Mouse (Mus musculus) limb, embryonic 10.5 days (tissue): ENCODE data around the gene Smim17. TPM values are rescaled to one million over a fixed set of nuclear protein-coding genes. Genes with fewer than 3 reads are reported as not detected.
"Not testable (repeated sequence)": the region's sequence is repeated elsewhere in the genome, so short reads cannot be mapped to it uniquely, and the experiment has no call there.

Experiments used
- DNase-seq: peaks from one replicate; pipeline ENCODE4 v3.0.0-alpha.2; 2017; ENCODE audit warnings: low spot score
- H3K27ac ChIP-seq: fragments of 300-500 bp; sonication (generic); 2 replicates; pipeline ENCODE4 v1.5.1; 2016; ENCODE audit warnings: mild to moderate bottlenecking
- H3K27me3 ChIP-seq: fragments of 300-500 bp; sonication (generic); 2 replicates; pipeline ENCODE4 v1.6.1; 2016; ENCODE audit warnings: low read depth, mild to moderate bottlenecking; ENCODE audit not compliant: poor library complexity, severe bottlenecking
- H3K36me3 ChIP-seq: fragments of 300-500 bp; sonication (generic); 2 replicates; pipeline ENCODE4 v1.6.1; 2016; ENCODE audit warnings: mild to moderate bottlenecking, moderate library complexity
- H3K4me1 ChIP-seq: fragments of 300-500 bp; sonication (generic); 2 replicates; pipeline ENCODE4 v1.6.1; 2016
- H3K4me3 ChIP-seq: fragments of 300-500 bp; sonication (generic); 2 replicates; pipeline ENCODE4 v1.5.1; 2016; ENCODE audit warnings: mild to moderate bottlenecking, moderate library complexity
- H3K9me3 ChIP-seq: fragments of 300-500 bp; sonication (generic); replicated peaks from 2 replicates; pipeline ENCODE4 v1.6.1; 2016; ENCODE audit warnings: mild to moderate bottlenecking
- WGBS: fragments of 180-500 bp; shearing (Covaris S2); methylation state at CpG from one replicate; pipeline ENCODE4 v1.1.7; 2016; 5-methylcytosine and 5-hydroxymethylcytosine counted together
- polyA plus RNA-seq: library from polyadenylated mRNA; unstranded; fragments of >200 nt; fragmentation: Nextera tagmentation; extraction: Ambion mirVana; gene quantifications from 2 replicates; pipeline ENCODE4 v1.2.1, GENCODE M21; 2016

Gene Smim17
- polyA plus RNA-seq, result 0.09 and 0.34 TPM in 2 replicates

DNA sequence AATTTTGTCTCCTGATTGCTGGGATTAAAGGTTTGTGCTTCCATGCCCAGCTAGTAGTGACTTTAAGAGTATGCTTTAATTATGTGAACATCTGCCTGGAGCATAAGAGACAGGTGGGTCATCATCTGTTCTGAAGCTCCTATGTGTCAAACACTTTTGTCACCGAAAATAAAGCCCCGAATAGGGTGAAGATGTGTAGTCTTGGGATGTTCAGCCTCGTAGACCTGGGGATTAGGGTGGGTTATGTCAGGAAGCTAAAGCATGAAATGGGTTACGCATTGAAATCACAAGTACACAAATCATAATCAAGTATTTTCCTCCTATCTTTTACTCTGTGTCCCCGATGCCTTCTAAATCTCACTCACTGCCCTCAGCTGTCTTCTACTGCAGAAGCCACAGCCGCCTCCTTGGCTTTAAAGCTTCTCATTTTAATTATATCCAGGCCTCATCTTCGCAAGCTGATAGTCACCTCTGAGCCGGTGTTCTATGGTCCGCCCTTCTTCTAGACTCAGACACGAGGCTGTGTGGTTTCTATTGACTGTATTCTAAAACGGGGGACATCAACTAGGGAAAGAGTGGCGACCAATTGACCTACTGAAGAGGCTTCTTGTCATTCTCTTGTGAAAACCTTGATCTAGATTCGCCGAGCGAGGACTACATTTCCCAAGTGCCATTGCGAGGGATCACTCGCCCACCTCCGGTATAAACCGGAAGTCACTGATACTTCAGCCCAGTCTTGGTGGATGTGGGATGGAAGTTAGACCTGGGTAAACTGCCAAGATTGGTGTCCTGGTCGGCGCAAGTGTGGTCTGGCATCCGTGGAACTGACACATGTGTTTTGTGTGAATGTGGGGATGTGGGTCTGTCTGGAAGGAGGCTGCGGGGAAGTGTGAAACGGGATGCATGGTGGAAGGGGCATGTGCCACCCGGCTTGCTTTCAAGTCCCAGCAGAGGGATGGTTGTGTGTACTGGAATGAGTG lies at the start of gene Smim17:
Gene Smim17 (plus strand): TSS at position 720 of the 980 bp plus-strand sequence.
- peak within 1 kb of the TSS; percentile 60 for H3K4me3 ChIP-seq
- 0 out of 2 replicates have a peak, but pooled peaks cover 4% of the 10 kb centered on the region for H3K4me1 ChIP-seq
- no peaks in the 10 kb centered on the region for H3K9me3 ChIP-seq
- DNase-seq, result peak; percentile 54
- 0 out of 2 replicates have a peak within 1 kb of the TSS, but pooled peaks have one; percentile 28 for H3K27ac ChIP-seq
- no peaks in the 10 kb centered on the region for H3K27me3 ChIP-seq
- WGBS, result 25% methylated on average over 25 of the region's 25 CpGs
- peaks cover 24% of the 10 kb centered on the region for H3K36me3 ChIP-seq

DNA sequence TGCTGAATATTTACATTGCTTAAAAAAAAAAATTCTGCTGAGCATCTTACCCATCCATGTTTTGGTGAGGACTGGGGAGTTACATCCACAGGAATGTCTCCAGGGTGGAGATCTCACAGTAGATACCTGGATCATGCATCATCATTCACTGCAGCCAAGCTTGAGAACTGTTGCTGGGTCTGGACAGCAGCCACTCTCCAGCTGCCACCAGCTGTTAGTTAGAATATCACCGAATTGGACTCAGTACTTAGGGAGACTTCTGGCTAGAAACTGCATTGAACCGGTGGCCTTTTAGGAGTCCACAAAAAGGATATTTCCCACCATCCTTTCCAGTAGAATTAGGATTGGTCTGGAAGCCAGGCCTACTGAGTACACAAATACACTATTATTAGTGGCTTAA lies 40.4 kb upstream of the Smim17 start:
- H3K9me3 ChIP-seq, result no peaks in the 10 kb centered on the region
- H3K27ac ChIP-seq, result no peak overlapping the region
- peaks cover 11% of the 10 kb centered on the region for H3K36me3 ChIP-seq
- no peaks in the 10 kb centered on the region for H3K27me3 ChIP-seq
- 72% methylated on average over 2 of the region's 2 CpGs for WGBS
- H3K4me1 ChIP-seq, result 0 out of 2 replicates have a peak, but pooled peaks cover 5% of the 10 kb centered on the region
- no peak for DNase-seq
- no peak overlapping the region for H3K4me3 ChIP-seq

DNA sequence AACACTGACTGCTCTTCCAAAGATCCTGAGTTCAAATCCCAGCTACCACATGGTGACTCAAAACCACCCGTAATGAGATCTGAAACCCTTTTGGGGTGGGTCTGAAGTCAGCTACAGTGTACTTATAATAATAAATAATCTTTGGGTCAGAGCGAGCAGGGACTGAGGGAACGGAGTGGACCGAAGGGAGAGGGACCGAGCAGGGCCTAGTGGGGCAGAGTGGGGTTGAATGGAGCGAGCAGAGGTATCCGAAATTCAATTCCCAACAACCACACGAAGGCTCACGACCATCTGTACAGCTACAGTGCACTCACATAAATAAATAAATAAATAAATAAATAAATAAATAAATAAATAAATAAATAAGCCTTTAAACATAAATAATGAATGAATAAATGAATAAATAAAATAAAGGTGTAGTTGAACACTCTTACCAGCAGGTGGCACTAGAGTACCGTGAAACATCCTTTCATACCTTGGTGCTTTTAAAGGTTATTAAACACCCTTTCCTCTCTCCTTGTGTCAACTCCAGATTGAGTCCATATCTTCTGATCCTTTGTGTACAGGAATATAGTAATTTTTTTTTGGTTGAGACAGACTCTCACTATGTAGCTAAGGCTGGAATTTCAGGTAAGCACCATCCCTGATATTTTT lies 39.5 kb upstream of the Smim17 start:
- 52% methylated on average over 10 of the region's 10 CpGs for WGBS

DNA sequence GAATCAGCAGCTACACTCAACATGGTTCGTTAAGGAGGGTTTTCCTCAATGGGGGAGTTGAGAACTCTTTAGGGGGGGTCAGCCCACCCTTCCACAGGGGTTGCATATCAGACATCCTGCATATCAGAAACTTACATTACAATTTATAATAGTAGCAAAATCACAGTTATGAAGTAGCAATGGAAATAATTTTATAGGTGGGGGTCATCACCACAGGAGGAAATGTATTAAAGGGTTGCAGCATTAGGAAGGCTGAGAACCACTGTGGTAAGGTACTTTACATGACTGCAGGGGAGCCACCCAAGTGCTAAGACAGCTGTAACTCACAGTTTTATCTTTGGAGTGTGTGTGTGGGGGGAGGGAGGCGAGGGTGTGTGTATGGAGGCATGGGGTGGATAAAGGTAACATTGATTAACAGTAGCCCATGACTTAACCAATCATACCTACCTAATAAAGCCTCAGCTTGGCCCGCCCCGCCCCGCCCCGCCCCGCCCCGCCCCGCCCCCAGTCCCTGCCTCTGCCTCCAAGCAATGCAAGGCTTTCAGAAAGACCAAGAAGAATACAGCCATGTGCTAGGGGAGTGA lies 37.9 kb upstream of the Smim17 start:
- Histone ChIP-seq H3K27me3 (no peaks in the 10 kb centered on the region), H3K27ac (no peak overlapping the region), H3K36me3 (no peaks in the 10 kb centered on the region), H3K4me3 (no peak overlapping the region), H3K4me1 (peaks cover 12% of the 10 kb centered on the region; the same call in 1 of the 2 replicates), H3K9me3 (no peaks in the 10 kb centered on the region)
- no peak for DNase-seq
- WGBS, result 8% methylated on average over 9 of the region's 9 CpGs

More for the DNA sequence above, 39.5 kb upstream of the Smim17 start:
- no peak for DNase-seq
- Histone ChIP-seq H3K4me1 (peaks cover 11% of the 10 kb centered on the region; the same call in 1 of the 2 replicates), H3K27me3 (no peaks in the 10 kb centered on the region), H3K9me3 (no peaks in the 10 kb centered on the region), H3K4me3 (no peak overlapping the region), H3K27ac (no peak overlapping the region), H3K36me3 (peaks cover 6% of the 10 kb centered on the region)

DNA sequence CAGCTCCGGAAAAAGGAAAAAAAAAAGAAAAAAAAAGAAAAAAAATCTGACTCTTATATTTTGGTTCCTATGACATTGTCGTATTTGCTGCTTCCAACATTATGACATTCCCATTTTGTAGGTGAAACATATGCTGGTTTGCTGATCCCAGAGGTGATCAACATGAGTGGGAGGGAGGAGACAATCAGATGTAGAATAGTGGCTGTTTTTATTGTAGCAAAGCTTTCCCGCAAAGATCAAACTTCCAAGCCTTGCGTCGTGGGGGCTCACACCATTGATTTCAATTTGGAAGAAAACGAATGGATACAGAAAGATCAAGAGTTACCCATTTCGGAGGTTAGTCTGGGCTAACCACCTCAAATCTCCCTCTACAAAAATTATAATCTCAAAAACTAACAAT lies 36.8 kb upstream of the Smim17 start:
- Histone ChIP-seq H3K9me3 (no peaks in the 10 kb centered on the region), H3K4me1 (peaks cover 12% of the 10 kb centered on the region; the same call in 1 of the 2 replicates), H3K4me3 (peak overlapping the region; percentile 61), H3K36me3 (no peaks in the 10 kb centered on the region), H3K27ac (peak overlapping the region; percentile 80), H3K27me3 (no peaks in the 10 kb centered on the region)
- DNase-seq, result no peak
- WGBS, result 26% methylated on average over 7 of the region's 7 CpGs

DNA sequence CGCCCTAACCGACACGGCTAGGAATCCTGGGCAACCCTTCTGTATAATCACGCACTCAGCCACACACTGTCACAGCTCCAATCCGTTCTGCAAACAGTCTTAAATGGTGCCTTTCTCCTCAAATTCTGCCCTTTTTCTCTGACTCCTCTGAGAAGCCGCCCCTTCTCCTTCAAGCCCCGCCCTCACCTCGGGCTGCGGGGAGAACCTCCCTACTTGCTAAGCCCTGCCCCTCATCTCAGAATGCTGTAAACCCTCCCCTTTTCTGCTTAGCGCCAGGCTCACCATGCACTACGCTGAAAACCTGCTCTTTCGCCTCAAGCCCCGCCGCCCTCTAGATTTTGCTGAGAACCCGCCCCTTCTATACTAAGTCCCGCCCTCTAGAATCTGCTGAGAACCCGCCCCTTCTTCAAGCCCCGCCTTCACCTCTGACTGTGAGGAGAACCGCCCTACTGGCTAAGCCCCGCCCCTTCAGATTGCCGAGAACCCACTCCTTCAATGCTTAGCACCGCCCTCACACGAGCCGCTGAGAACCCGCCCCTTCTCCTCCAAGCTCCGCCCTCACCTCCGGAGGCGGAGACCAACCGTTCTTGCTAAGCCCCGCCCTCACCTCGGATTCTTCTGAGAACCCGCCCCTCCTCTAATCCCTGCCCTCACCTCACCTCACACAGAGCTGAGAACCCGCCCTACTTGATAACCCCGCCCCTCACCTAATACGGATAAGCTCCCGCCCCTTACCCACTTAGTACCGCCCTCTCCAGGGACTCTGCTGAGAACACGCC lies 36.1 kb upstream of the Smim17 start:
- H3K27ac ChIP-seq, result peak overlapping the region; percentile 80

DNA sequence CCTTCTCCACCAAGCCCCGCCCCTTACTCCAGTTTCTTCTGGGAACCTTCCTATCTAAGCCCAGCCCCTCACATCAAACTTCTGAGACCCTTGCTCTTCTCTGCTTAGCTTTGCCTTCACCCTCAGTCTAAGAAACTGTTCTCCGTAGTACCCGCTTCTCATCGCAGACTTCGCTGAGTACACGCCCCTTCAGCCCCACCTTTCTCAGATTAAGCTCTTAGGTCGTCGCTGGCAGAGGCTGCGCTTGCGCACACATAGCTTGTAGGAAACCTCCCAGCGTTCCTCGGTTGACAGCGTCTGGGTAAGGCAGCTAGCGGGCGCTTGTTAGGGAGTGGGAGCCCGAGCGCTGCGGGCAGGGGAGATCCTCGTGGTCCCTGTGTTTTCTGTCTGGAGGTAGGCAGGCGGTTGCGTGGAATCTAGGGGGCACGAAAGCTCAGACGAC lies 35.4 kb upstream of the Smim17 start, which contains the start of gene Zfp78:
Gene Zfp78 (plus strand): TSS at position 234 of the 442 bp plus-strand sequence.
- H3K27ac ChIP-seq, result peak within 1 kb of the TSS; percentile 80
- no peaks in the 10 kb centered on the region for H3K36me3 ChIP-seq
- peaks cover 12% of the 10 kb centered on the region; the same call in 1 of the 2 replicates for H3K4me1 ChIP-seq
- peak; percentile 84 for DNase-seq
- H3K9me3 ChIP-seq, result no peaks in the 10 kb centered on the region
- peak within 1 kb of the TSS; percentile 61 for H3K4me3 ChIP-seq
- no peaks in the 10 kb centered on the region for H3K27me3 ChIP-seq
- under 1% methylated on average over 23 of the region's 23 CpGs for WGBS

More for the DNA sequence above, 36.1 kb upstream of the Smim17 start:
- peak; percentile 93 for DNase-seq
- Histone ChIP-seq H3K36me3 (no peaks in the 10 kb centered on the region), H3K4me3 (peak overlapping the region; percentile 61), H3K4me1 (peaks cover 12% of the 10 kb centered on the region; the same call in 1 of the 2 replicates), H3K27me3 (no peaks in the 10 kb centered on the region), H3K9me3 (no peaks in the 10 kb centered on the region)
- WGBS, result 1% methylated on average over 38 of the region's 38 CpGs

DNA sequence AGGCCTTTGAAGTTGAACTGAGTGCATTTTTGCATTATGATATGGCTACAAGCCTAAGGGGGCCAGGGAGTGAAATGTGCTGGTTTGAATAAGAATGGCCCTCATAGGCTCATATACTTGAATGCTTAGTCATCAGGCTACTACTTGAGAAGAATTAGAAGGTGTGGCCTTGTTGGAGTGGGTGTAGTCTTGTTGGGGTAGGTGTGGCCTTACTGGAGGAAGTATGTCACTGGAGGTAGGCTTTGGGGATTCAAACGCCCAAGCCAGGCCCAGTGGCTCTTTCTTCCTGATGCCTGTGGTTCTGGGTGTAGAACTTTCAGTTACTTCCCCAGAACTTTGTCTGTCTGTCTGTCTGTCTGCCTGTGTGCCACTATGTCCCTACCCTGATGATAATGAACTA lies 33.8 kb upstream of the Smim17 start:
- H3K9me3 ChIP-seq, result no peaks in the 10 kb centered on the region
- H3K4me1 ChIP-seq, result peaks cover 12% of the 10 kb centered on the region; the same call in 1 of the 2 replicates
- H3K36me3 ChIP-seq, result no peaks in the 10 kb centered on the region
- H3K4me3 ChIP-seq, result no peak overlapping the region
- 76% methylated on average over 1 of the region's 1 CpGs for WGBS
- no peaks in the 10 kb centered on the region for H3K27me3 ChIP-seq
- H3K27ac ChIP-seq, result no peak overlapping the region
- no peak for DNase-seq

DNA sequence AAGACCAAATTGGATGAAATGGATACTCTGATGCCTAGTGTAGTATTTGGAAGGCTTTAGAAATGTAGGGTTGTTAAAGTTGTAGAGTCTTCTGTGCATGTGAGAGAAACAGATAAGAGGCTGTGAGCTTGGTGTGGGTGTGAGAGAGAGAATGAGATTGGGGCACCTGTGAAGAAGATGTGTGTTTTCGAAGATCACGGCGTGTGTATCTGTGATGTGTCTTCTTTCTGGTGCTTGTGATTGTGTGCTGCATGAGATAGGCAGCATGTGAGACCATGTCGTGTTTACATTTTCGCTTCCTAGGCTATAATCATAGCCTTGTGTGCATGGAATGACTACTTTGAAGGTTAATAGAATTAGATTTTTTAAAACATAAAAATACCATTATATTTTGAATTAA lies 31.3 kb upstream of the Smim17 start:
- WGBS, result 91% methylated on average over 5 of the region's 5 CpGs
- no peak for DNase-seq

DNA sequence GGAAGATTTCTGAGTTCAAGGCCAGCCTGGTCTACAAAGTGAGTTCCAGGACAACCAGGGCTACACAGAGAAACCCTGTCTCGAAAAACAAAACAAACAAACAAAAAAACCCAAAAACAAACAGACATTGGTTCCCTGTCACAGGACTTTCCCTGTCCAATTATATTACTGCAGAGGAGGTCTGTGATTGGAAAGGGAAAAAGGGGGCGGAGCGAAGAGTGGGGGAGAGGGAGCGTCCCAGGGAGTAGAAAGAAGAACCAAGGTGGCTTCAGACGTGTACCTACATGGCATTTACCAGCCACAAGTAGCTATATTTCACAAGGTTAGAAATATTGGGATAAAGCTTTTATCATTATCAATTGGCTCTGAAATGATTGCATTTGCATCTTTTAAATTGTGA lies 30.4 kb upstream of the Smim17 start:
- DNase-seq, H3K27me3 ChIP-seq, H3K9me3 ChIP-seq, H3K4me1 ChIP-seq, H3K4me3 ChIP-seq, H3K27ac ChIP-seq, H3K36me3 ChIP-seq: not testable (repeated sequence)
- 88% methylated on average over 5 of the region's 5 CpGs for WGBS

More for the DNA sequence above, 31.3 kb upstream of the Smim17 start:
- Histone ChIP-seq H3K36me3 (no peaks in the 10 kb centered on the region), H3K4me3 (no peak overlapping the region), H3K9me3 (no peaks in the 10 kb centered on the region), H3K27ac (no peak overlapping the region), H3K27me3 (no peaks in the 10 kb centered on the region), H3K4me1 (peaks cover 7% of the 10 kb centered on the region; the same call in 1 of the 2 replicates)

DNA sequence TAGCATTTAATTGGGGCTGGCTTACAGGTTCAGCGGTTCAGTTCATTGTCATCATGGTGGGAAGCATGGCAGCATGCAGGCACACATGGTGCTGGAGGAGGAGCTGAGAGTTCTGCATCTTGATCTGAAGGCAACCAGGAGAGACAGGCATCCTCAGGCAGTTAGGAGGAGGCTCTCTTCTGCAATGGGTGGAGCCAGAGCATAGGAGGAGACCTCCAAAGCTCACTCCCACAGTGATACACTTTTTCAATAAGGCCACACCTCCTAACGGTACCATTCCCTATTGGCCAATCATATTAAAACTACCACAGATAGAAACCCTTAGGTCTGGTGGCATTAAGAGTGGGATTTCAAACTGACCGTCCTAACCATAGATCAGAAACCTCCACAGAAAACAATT lies 29.1 kb upstream of the Smim17 start:
- DNase-seq, result no peak
- WGBS, result 82% methylated on average over 3 of the region's 3 CpGs
- H3K27ac ChIP-seq, result no peak overlapping the region
- no peaks in the 10 kb centered on the region for H3K27me3 ChIP-seq
- no peak overlapping the region for H3K4me3 ChIP-seq
- no peaks in the 10 kb centered on the region for H3K9me3 ChIP-seq
- H3K36me3 ChIP-seq, result no peaks in the 10 kb centered on the region
- H3K4me1 ChIP-seq, result no peaks in the 10 kb centered on the region

DNA sequence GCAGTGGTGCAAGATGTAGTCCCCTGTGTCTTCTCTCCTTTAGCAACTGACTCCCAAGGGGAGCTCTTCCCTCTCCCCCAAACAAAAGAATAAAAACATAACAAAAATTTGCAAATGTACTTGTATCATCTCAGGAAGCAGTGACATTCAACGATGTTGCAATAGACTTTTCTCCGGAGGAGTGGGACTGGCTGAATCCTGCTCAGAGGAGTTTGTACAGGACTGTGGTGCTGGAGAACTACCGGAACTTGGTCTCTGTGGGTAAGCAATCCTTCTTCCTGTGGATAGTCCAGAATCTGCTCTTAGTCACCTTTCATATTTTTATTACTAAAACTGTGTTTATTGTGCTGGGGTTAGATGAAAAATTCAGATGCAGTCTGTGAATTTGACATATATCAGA lies 25.5 kb upstream of the Smim17 start:
- H3K27me3 ChIP-seq, result no peaks in the 10 kb centered on the region
- no peaks in the 10 kb centered on the region for H3K36me3 ChIP-seq
- no peak for DNase-seq
- no peaks in the 10 kb centered on the region for H3K9me3 ChIP-seq
- H3K4me3 ChIP-seq, result no peak overlapping the region
- H3K27ac ChIP-seq, result no peak overlapping the region
- WGBS, result 91% methylated on average over 3 of the region's 3 CpGs
- H3K4me1 ChIP-seq, result no peaks in the 10 kb centered on the region
